Mouse (Mus musculus) kidney, embryonic 16.5 days (tissue): ENCODE data around the gene Clstn2. TPM values are rescaled to one million over a fixed set of nuclear protein-coding genes. Genes with fewer than 3 reads are reported as not detected.

ENCODE experiments used
- ATAC-seq: fragments of 200-750 bp; cut with Nextera tagmentation; 2 replicates; pipeline ENCODE4 v1.8.0; 2017; ENCODE audit warnings: moderate TSS enrichment; ENCODE audit not compliant: low FRiP score, low TSS enrichment
- H3K27ac ChIP-seq: fragments of 300-500 bp; sonication (generic); 2 replicates; pipeline ENCODE4 v1.5.1; 2014; ENCODE audit warnings: low read length
- H3K27me3 ChIP-seq: fragments of 300-500 bp; sonication (generic); 2 replicates; pipeline ENCODE4 v1.6.1; 2014; ENCODE audit warnings: low read length, control low read depth, mixed read lengths; ENCODE audit not compliant: insufficient read depth
- H3K36me3 ChIP-seq: fragments of 300-500 bp; sonication (generic); 2 replicates; pipeline ENCODE4 v1.6.1; 2014; ENCODE audit warnings: low read length, control low read depth, mixed read lengths; ENCODE audit not compliant: insufficient read depth
- H3K4me1 ChIP-seq: fragments of 300-500 bp; sonication (generic); 2 replicates; pipeline ENCODE4 v1.6.1; 2014; ENCODE audit warnings: low read length, control low read depth, mixed read lengths; ENCODE audit not compliant: insufficient read depth
- H3K4me2 ChIP-seq: fragments of 300-500 bp; sonication (generic); replicated peaks from 2 replicates; pipeline ENCODE4 v1.6.1; 2014; ENCODE audit warnings: low read depth, low read length
- H3K4me3 ChIP-seq: fragments of 300-500 bp; sonication (generic); 2 replicates; pipeline ENCODE4 v1.5.1; 2014; ENCODE audit warnings: mild to moderate bottlenecking, low read length
- H3K9ac ChIP-seq: fragments of 300-500 bp; sonication (generic); replicated peaks from 2 replicates; pipeline ENCODE4 v1.6.1; 2014; ENCODE audit warnings: low read length
- H3K9me3 ChIP-seq: fragments of 300-500 bp; sonication (generic); 2 replicates; pipeline ENCODE4 v1.6.1; 2016; ENCODE audit warnings: low read length, control low read depth
- WGBS: fragments of 180-500 bp; shearing (Covaris S2); extraction: QIAGEN DNeasy Blood & Tissue Kit; methylation state at CpG from one replicate; pipeline ENCODE4 v1.1.7; 2014; 5-methylcytosine and 5-hydroxymethylcytosine counted together
- polyA plus RNA-seq: library from polyadenylated mRNA; unstranded; fragments of >200 nt; fragmentation: Nextera tagmentation; extraction: Ambion mirVana; gene quantifications from 2 replicates; pipeline ENCODE4 v1.2.1, GENCODE M21; 2015

The Clstn2 gene
- polyA plus RNA-seq, 1 experiment from 2014 or later: 1.5 TPM

- Histone ChIP-seq H3K36me3 (no peaks in the 10 kb centered on the region), H3K9me3 (no peaks in the 10 kb centered on the region), H3K4me1 (no peaks in the 10 kb centered on the region), H3K9ac (no peak overlapping the region), H3K4me2 (no peak overlapping the region), H3K27me3 (no peaks in the 10 kb centered on the region), H3K4me3 (no peak overlapping the region), H3K27ac (no peak overlapping the region)
- ATAC-seq: no peak
- WGBS: 65% methylated on average over 4 of the region's 4 CpGs
Observed at GRCm38 (mm10) chr9:97635351-97635750, 397.6 kb downstream of the Clstn2 start.

DNA sequence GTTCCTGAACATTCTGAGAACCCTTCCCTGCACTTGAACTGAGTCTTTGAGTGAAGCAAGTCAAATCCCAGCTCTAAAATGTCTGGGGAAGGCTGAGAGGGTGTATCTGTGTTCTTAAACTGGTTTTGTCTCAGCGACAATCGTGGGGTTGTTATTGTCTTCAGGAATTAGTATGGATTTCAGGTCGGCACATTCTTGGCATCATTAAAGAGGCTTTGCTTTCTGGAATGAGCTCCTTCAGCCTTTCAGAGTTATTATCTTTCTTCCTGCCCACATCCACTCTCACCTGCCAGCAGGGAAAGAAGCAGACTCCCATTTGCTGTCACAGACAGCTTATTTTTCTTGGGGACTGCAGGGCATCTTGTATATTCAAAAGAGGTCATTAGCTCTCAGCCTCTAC, 398.1 kb downstream of the Clstn2 start:
- H3K9me3 ChIP-seq: no peaks in the 10 kb centered on the region
- H3K36me3 ChIP-seq: no peaks in the 10 kb centered on the region
- no peak overlapping the region for H3K4me3 ChIP-seq
- no peak overlapping the region for H3K9ac ChIP-seq
- ATAC-seq: no peak
- no peak overlapping the region for H3K4me2 ChIP-seq
- H3K4me1 ChIP-seq: no peaks in the 10 kb centered on the region
- H3K27ac ChIP-seq: no peak overlapping the region
- WGBS: 75% methylated on average over 3 of the region's 3 CpGs
- no peaks in the 10 kb centered on the region for H3K27me3 ChIP-seq

- H3K9ac ChIP-seq: no peak overlapping the region
- H3K36me3 ChIP-seq: no peaks in the 10 kb centered on the region
- H3K4me2 ChIP-seq: no peak overlapping the region
- ATAC-seq: no peak
- no peaks in the 10 kb centered on the region for H3K4me1 ChIP-seq
- WGBS: 56% methylated on average over 3 of the region's 3 CpGs
- H3K27me3 ChIP-seq: no peaks in the 10 kb centered on the region
- no peaks in the 10 kb centered on the region for H3K9me3 ChIP-seq
- H3K4me3 ChIP-seq: no peak overlapping the region
- H3K27ac ChIP-seq: no peak overlapping the region
Observed at GRCm38 (mm10) chr9:97629180-97629579, 403.8 kb downstream of the Clstn2 start.

DNA sequence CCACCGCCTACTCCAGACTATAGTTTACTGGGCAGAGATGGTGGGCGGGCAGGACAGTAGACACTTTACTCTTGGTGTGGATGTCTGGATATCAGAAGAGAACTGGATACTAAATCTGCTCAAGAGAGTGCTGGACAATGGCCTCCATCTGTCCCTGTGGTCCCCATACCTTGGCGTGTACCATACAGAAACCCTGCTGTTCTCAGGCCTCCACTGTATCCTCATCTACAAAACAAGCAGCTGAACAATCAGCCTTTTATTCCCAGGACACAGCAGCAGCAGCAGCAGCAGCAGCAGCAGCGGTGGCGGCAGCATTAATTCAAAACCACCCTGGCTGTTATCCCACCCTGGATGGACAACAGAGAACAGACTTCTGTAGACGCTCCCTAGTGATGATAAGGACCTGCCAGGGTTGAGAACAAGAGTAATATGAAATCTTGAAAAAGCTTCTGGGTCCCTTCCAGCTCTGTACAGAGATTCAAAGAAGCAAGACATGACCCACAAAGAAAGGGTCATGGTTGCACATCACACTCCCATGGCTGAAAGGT, 404.5 kb downstream of the Clstn2 start:
- Histone ChIP-seq H3K9me3 (no peaks in the 10 kb centered on the region), H3K4me1 (no peaks in the 10 kb centered on the region), H3K4me2 (no peak overlapping the region), H3K36me3 (no peaks in the 10 kb centered on the region), H3K4me3 (no peak overlapping the region), H3K9ac (no peak overlapping the region), H3K27ac (no peak overlapping the region), H3K27me3 (no peaks in the 10 kb centered on the region)
- 84% methylated on average over 6 of the region's 6 CpGs for WGBS
- no peak for ATAC-seq

DNA sequence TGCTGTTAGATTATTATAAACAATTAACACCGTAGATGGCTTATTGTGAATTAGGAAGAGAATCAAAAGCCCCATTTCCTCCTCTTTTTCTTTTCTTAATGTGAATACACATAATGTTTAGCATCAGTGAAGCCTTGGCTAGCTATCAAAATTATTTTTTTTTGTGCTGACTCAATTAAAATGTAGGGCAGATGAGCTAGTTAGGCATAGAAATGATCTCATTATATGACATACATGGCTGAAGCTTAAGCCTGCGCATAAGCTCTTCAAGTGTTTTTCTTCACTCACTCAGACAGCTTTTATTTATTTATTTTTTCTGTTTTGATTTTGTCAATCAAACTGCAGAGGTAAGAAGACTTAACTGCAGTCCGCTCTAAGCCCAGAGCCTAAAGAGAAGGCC, 405.1 kb downstream of the Clstn2 start:
- H3K4me1 ChIP-seq: no peaks in the 10 kb centered on the region
- no peak overlapping the region for H3K9ac ChIP-seq
- H3K4me3 ChIP-seq: no peak overlapping the region
- no peak overlapping the region for H3K4me2 ChIP-seq
- no peaks in the 10 kb centered on the region for H3K36me3 ChIP-seq
- H3K27me3 ChIP-seq: no peaks in the 10 kb centered on the region
- no peak for ATAC-seq
- H3K27ac ChIP-seq: no peak overlapping the region
- no peaks in the 10 kb centered on the region for H3K9me3 ChIP-seq
- 94% methylated on average over 3 of the region's 3 CpGs for WGBS

DNA sequence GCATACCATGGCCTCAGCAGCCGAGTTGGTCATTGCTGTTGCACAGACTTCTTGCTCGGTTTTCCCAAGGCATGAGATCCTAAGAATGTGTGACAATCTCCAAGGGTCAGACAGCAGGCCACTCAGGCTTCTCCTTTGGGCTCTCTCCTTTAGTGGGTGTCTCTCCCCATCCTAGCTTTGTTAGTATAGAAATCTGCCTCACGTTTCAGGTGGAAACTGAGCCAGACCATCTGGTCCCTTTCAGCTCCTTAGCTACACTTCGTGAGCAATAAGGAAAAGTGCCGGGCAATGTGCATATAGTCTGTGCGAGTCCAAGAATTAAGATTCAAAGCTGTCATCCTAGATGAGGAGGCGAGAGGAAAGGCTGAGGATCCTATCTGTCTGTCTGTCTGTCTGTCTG, 422.4 kb downstream of the Clstn2 start:
- Histone ChIP-seq H3K36me3 (no peaks in the 10 kb centered on the region), H3K9me3 (no peaks in the 10 kb centered on the region), H3K9ac (no peak overlapping the region), H3K4me2 (no peak overlapping the region), H3K27me3 (no peaks in the 10 kb centered on the region), H3K27ac (no peak overlapping the region), H3K4me3 (no peak overlapping the region), H3K4me1 (no peaks in the 10 kb centered on the region)
- 72% methylated on average over 7 of the region's 7 CpGs for WGBS
- ATAC-seq: no peak

- no peak overlapping the region for H3K9ac ChIP-seq
- no peak overlapping the region for H3K27ac ChIP-seq
- 71% methylated on average over 8 of the region's 8 CpGs for WGBS
- H3K4me3 ChIP-seq: no peak overlapping the region
- no peaks in the 10 kb centered on the region for H3K9me3 ChIP-seq
- H3K4me2 ChIP-seq: no peak overlapping the region
- no peaks in the 10 kb centered on the region for H3K27me3 ChIP-seq
- H3K36me3 ChIP-seq: no peaks in the 10 kb centered on the region
- ATAC-seq: no peak
- no peaks in the 10 kb centered on the region for H3K4me1 ChIP-seq
Observed at GRCm38 (mm10) chr9:97603729-97604128, 429.3 kb downstream of the Clstn2 start.

GRCm38 (mm10) chr9:97602476-97602875, 430.5 kb downstream of the Clstn2 start:
- Histone ChIP-seq H3K36me3 (no peaks in the 10 kb centered on the region), H3K27ac (no peak overlapping the region), H3K27me3 (no peaks in the 10 kb centered on the region), H3K4me1 (no peaks in the 10 kb centered on the region), H3K9ac (no peak overlapping the region), H3K9me3 (no peaks in the 10 kb centered on the region), H3K4me3 (no peak overlapping the region), H3K4me2 (no peak overlapping the region)
- 55% methylated on average over 5 of the region's 5 CpGs for WGBS
- no peak for ATAC-seq

DNA sequence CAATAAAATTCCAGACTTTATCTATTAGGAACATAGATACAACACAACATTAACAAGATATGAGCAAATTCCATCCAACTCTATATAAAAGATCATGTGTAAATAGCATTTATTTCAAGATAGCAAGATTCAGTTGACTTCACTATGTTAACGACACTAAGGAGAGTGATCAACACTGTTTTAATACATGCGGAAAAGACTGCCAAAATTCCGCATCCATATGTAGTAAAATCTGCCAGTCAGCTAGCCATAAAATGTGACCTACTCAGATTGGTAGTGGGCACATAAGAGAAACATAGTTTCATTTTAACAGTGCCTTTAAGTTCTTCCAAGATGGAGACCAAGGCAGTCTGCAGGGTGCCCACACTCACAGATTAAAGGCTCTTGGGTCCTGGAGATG, 434.0 kb downstream of the Clstn2 start:
- Histone ChIP-seq H3K4me1 (no peaks in the 10 kb centered on the region), H3K9ac (no peak overlapping the region), H3K27ac (no peak overlapping the region), H3K4me2 (no peak overlapping the region), H3K27me3 (no peaks in the 10 kb centered on the region), H3K4me3 (no peak overlapping the region), H3K36me3 (no peaks in the 10 kb centered on the region), H3K9me3 (no peaks in the 10 kb centered on the region)
- 85% methylated on average over 3 of the region's 3 CpGs for WGBS
- no peak for ATAC-seq

DNA sequence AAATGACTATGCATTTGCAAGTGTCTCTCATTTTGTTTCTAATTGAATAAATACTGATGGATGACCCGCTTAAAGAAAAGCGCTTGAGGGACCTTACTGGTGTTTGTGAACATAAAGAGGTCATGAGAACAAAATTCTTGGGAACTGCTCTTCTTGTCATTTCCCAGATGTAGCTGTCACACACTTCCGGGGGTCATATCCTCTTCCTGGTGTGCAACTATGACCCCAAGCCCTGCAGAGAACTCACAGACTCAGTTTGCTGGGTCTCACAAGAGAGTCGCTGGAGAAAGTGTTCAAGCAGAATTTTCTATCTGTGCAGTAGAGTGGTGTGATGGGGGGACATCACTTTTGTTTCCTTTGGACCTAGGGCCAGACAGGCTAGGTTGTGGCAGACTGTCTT, 442.3 kb downstream of the Clstn2 start:
- H3K9ac ChIP-seq: no peak overlapping the region
- ATAC-seq: no peak
- WGBS: 70% methylated on average over 4 of the region's 4 CpGs
- H3K36me3 ChIP-seq: no peaks in the 10 kb centered on the region
- H3K9me3 ChIP-seq: no peaks in the 10 kb centered on the region
- H3K27ac ChIP-seq: no peak overlapping the region
- H3K4me1 ChIP-seq: no peaks in the 10 kb centered on the region
- no peaks in the 10 kb centered on the region for H3K27me3 ChIP-seq
- no peak overlapping the region for H3K4me2 ChIP-seq
- H3K4me3 ChIP-seq: no peak overlapping the region
